Mouse (Mus musculus) kidney, adult 9 months (tissue): ENCODE measurements at regions not wholly inside any gene's neighbourhood (a gene's known extent, or its start where the extent isn't known, plus 50 kb on each side); places are given as distances from the start of the nearest gene placed in this dataset.
A peak's percentile ranks its signal among the peaks of the same experiment; 100 is the strongest.

Source experiments
- DNase-seq: peaks from one replicate; pipeline ENCODE4 v3.0.0; 2022

GRCm38 (mm10) chr7:136825647-136826046 is 68.8 kb upstream of the Mgmt start:
- DNase-seq = no peak

DNA sequence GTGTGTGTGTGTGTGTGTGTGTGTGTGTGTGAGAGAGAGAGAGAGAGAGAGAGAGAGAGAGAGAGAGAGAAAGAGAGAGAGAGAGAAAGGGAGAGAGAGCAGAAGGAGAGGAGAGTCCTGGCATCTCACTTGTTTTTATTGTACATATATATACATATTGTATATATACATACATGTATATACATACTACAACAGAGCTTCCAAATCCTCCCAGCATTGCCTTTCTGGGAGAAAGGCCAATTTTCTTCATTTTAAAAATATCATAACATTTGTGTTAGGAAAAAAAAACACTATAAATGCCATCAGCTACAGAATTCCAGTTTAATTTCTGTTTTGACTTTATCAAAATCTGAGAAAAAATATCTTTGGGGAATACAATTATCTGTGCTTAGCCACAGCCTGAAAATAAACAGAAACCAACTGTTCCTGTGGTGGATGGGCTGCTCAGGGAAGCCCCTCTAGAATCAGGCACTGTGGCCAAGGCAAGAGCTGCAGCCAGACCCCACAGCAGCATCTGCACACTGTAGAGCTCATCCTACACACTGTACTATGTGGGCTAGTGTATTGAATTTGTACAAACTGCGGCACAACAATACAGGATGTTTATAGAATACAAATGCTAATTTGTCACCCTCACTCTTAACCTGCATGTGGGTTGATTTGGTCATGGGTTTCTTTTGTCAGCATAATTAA is 64.6 kb upstream of the Mgmt start:
- no peak for DNase-seq

GRCm38 (mm10) chr7:136832419-136832818 is 62.0 kb upstream of the Mgmt start:
- DNase-seq = no peak

GRCm38 (mm10) chr7:136838971-136839370 is 55.4 kb upstream of the Mgmt start:
- peak; percentile 5 for DNase-seq

GRCm38 (mm10) chr7:136840224-136840623 is 54.2 kb upstream of the Mgmt start:
- no peak for DNase-seq

GRCm38 (mm10) chr7:136842751-136843150 is 51.7 kb upstream of the Mgmt start:
- DNase-seq = no peak

DNA sequence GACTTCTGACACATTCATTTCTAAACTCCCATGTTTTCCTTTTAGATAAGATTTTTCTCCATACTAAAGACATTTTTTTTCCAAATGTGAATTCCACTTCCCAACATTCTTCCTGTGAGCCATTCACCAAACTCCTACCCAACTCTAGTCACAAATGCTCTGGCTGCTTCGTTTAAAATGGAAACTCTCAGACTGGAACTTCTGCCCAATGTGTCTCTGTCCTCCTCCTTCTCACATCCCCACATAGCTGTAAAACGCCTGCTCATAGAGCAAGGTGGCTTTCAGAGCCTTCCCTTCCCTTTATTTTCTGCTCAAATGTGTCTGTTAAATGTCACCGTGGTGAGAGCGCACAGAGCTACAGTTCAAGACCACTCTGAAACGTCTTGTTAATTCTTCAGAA is 50.1 kb upstream of the Mgmt start:
- DNase-seq = no peak
